Mouse (Mus musculus) heart, postnatal 0 days (tissue): ENCODE data around the gene Fbxo45. TPM values are rescaled to one million over a fixed set of nuclear protein-coding genes. Genes with fewer than 3 reads are reported as not detected.

Experiments used
- ATAC-seq: fragments of 200-750 bp; cut with Nextera tagmentation; 2 replicates; pipeline ENCODE4 v1.8.0; 2017; ENCODE audit warnings: low read depth, moderate number of reproducible peaks, moderate library complexity; ENCODE audit not compliant: insufficient read depth
- DNase-seq: peaks from one replicate; pipeline ENCODE4 v3.0.0-alpha.2; 2016; ENCODE audit warnings: low spot score
- H3K27ac ChIP-seq: fragments of 300-500 bp; sonication (generic); 2 replicates; pipeline ENCODE4 v1.5.1; 2014; ENCODE audit warnings: low read depth, mild to moderate bottlenecking
- H3K27me3 ChIP-seq: fragments of 300-500 bp; sonication (generic); 2 replicates; pipeline ENCODE4 v1.6.1; 2014; ENCODE audit warnings: low read length, mixed read lengths; ENCODE audit not compliant: control insufficient read depth, insufficient read depth
- H3K36me3 ChIP-seq: fragments of 300-500 bp; sonication (generic); replicated peaks from 2 replicates; pipeline ENCODE4 v1.6.1; 2014; ENCODE audit warnings: low read length, mixed read lengths; ENCODE audit not compliant: control insufficient read depth, insufficient read depth
- H3K4me1 ChIP-seq: fragments of 300-500 bp; sonication (generic); 2 replicates; pipeline ENCODE4 v1.6.1; 2014; ENCODE audit warnings: antibody characterized with exemption; ENCODE audit not compliant: control insufficient read depth, insufficient read depth
- H3K4me2 ChIP-seq: fragments of 300-500 bp; sonication (generic); 2 replicates; pipeline ENCODE4 v1.6.1; 2014; ENCODE audit warnings: low read depth, mild to moderate bottlenecking, low read length, moderate library complexity
- H3K4me3 ChIP-seq: fragments of 300-500 bp; sonication (generic); 2 replicates; pipeline ENCODE4 v1.5.1; 2014; ENCODE audit warnings: low read depth, low read length
- H3K9ac ChIP-seq: fragments of 300-500 bp; sonication (generic); replicated peaks from 2 replicates; pipeline ENCODE4 v1.6.1; 2014; ENCODE audit warnings: low read depth, low read length, mixed read lengths
- H3K9me3 ChIP-seq: fragments of 300-500 bp; sonication (generic); replicated peaks from 2 replicates; pipeline ENCODE4 v1.6.1; 2016; ENCODE audit warnings: low read length; ENCODE audit not compliant: control insufficient read depth
- CTCF ChIP-seq: IDR thresholded peaks from 2 replicates; pipeline ENCODE4 v1.5.1; 2016; ENCODE audit warnings: antibody characterized with exemption, control low read depth, low read depth
- EP300 ChIP-seq: IDR thresholded peaks from 2 replicates; pipeline ENCODE4 v1.6.1; 2016; ENCODE audit warnings: antibody characterized with exemption, low read depth
- WGBS: fragments of 180-500 bp; shearing (Covaris S2); extraction: QIAGEN DNeasy Blood & Tissue Kit; methylation state at CpG from one replicate; pipeline ENCODE4 v1.1.7; 2014; 5-methylcytosine and 5-hydroxymethylcytosine counted together
- polyA plus RNA-seq: library from polyadenylated mRNA; unstranded; fragments of >200 nt; fragmentation: Nextera tagmentation; extraction: Ambion mirVana; gene quantifications from 2 replicates; pipeline ENCODE4 v1.2.1, GENCODE M21; 2015
- total RNA-seq: library from RNA; depleted of rRNA; stranded (reverse); fragments of >200 nt; gene quantifications from 2 replicates; pipeline ENCODE4 v1.2.3, GENCODE M21; 2014; ENCODE audit warnings: low replicate concordance; rRNA removed

Gene Fbxo45
- total RNA-seq, result 9.8 and 13.7 TPM in 2 replicates
- 5.1 and 5.8 TPM in 2 replicates for polyA plus RNA-seq

DNA sequence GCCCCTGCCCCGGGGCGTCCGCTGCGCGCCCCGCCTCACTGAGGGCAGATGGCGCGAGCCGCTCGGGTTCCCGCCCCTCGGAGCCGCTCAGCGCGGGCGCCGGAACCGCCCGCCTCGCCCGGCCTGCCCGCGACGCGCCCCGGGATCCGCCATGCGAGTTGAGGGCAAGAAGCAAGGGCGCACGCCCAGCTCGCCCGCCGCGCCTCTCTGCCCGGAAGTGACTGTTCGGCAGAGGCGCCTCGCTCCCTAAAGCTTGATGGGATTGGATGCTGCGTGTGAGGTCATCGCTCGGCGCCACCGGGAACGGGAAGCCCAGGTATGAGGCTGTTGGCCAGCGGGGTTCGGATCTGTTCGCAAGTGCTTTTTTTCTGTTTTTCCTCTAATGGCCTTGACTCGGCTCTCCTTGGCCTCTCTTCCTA, at the start of gene Fbxo45, which contains the start of gene Wdr53:
Gene Fbxo45 (minus strand): TSS at position 207 of the 419 bp plus-strand sequence.
Gene Wdr53 (plus strand): TSS at position 276 of the 419 bp plus-strand sequence.
- Histone ChIP-seq H3K4me2 (peak within 1 kb of the TSS; percentile 89), H3K9me3 (no peaks in the 10 kb centered on the region), H3K9ac (peak within 1 kb of the TSS; percentile 97), H3K4me1 (peaks cover 25% of the 10 kb centered on the region), H3K36me3 (peaks cover 3% of the 10 kb centered on the region; the same call in 1 of the 2 replicates), H3K27ac (peak within 1 kb of the TSS; percentile 97), H3K27me3 (no peaks in the 10 kb centered on the region), H3K4me3 (peak within 1 kb of the TSS; percentile 88)
- peak; percentile 96 for DNase-seq
- WGBS, result 0% methylated on average over 43 of the region's 48 CpGs
- TF ChIP-seq EP300 (no peak), CTCF (no peak)
- ATAC-seq, result peak; percentile 98

DNA sequence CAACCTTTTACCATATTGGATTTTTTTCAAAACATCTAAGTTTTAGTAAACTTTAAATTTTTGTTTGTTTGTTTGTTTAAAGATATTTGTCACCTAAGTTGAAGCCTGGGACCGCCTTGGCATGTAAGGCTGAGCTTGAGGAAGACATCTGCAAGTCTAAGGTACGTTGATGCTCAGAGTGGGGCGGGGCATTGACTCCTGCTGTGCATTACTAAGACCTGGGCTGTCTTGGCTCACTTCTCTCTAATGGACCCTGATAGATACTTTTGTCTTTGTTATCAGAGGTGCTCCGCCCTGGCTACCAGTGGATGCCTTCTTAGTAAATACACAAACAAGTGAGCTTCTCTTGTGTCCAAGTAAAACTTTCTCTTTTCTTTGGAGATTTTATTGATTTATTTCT, 44.9 kb upstream of the Fbxo45 start:
- H3K27ac ChIP-seq, result no peak overlapping the region
- ATAC-seq (no peak), DNase-seq (no peak)
- H3K4me2 ChIP-seq, result no peak overlapping the region
- peaks cover 47% of the 10 kb centered on the region for H3K36me3 ChIP-seq
- no peaks in the 10 kb centered on the region for H3K4me1 ChIP-seq
- 97% methylated on average over 4 of the region's 4 CpGs for WGBS
- TF ChIP-seq EP300 (no peak), CTCF (no peak)
- H3K9me3 ChIP-seq, result no peaks in the 10 kb centered on the region
- no peak overlapping the region for H3K4me3 ChIP-seq
- H3K27me3 ChIP-seq, result no peaks in the 10 kb centered on the region
- H3K9ac ChIP-seq, result no peak overlapping the region

DNA sequence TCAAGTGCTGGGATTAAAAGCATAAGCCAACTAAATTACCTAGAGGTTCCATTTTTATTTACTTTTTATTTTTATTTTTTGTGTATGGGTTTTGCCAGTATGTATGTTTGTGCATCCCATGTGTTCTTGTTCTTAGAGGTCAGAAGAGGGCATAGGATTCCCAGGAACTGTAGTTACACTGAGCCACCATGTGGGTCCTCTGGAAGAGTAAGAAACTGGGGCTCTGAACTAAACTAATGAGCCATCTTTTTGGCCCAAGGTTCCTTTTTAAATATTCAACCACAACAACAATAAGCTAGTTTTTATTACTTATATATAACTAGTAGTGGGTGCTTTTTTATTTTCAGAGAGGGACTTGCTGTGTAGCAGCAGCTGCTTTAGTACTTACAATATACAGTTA, 35.6 kb upstream of the Fbxo45 start:
- TF ChIP-seq CTCF, result no peak
- no peak for TF ChIP-seq EP300
- Histone ChIP-seq H3K9me3 (0 out of 2 replicates have a peak, but pooled peaks cover 3% of the 10 kb centered on the region), H3K36me3 (peaks cover 53% of the 10 kb centered on the region), H3K27ac (no peak overlapping the region), H3K27me3 (no peaks in the 10 kb centered on the region), H3K4me2 (no peak overlapping the region), H3K9ac (no peak overlapping the region), H3K4me1 (peaks cover 11% of the 10 kb centered on the region; the same call in 1 of the 2 replicates), H3K4me3 (no peak overlapping the region)
- no peak for DNase-seq
- ATAC-seq, result no peak

DNA sequence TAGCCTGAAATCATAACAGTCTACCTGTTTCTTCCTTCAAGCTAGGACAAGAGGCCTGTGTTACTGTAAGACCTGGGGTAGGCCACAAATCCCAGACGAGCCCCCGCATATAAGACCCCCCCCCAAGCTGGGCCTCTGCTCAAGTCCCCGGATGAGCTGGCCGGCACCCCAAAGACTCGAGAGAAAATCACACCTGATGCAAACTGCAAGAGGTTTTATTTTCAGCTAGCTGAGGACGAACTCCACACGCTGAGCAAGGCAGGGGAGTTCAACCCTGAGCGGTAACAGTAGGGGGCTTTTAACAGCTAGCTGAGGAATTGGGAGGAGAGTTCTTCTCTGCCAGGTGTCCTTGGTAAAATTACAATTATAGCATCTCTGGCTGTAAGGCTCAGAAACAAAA, 33.3 kb upstream of the Fbxo45 start:
- Histone ChIP-seq H3K27ac (no peak overlapping the region), H3K4me2 (no peak overlapping the region), H3K4me1 (peaks cover 15% of the 10 kb centered on the region; the same call in 1 of the 2 replicates), H3K9me3 (0 out of 2 replicates have a peak, but pooled peaks cover 3% of the 10 kb centered on the region), H3K36me3 (peaks cover 36% of the 10 kb centered on the region), H3K4me3 (no peak overlapping the region), H3K27me3 (no peaks in the 10 kb centered on the region), H3K9ac (no peak overlapping the region)
- no peak for ATAC-seq
- TF ChIP-seq CTCF, result no peak
- no peak for TF ChIP-seq EP300
- DNase-seq, result no peak
- WGBS, result 98% methylated on average over 8 of the region's 8 CpGs

DNA sequence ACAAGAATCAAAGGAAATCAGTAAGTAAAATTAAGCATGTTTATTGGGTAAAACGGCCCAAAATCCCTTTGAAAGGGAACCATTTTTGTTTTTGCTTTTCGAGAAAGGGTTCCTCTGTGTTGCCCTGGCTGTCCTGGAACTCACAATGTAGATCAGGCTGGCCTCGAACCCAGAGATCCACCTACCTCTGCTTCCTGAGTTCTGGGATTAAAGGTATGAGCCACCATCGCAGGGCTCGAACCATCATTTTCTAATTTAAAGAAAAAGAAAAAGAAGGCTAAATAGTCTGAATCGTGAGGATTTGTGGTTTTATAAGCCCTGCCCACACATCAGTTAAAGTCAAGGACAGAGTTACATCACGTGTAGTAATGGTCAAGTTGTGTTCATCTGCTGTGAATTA, 31.4 kb upstream of the Fbxo45 start:
- H3K9me3 ChIP-seq, result 0 out of 2 replicates have a peak, but pooled peaks cover 3% of the 10 kb centered on the region
- DNase-seq, result no peak
- 45% methylated on average over 7 of the region's 7 CpGs for WGBS
- peak overlapping the region; percentile 88 for H3K9ac ChIP-seq
- H3K4me2 ChIP-seq, result peak overlapping the region; percentile 66
- H3K4me1 ChIP-seq, result peaks cover 15% of the 10 kb centered on the region; the same call in 1 of the 2 replicates
- TF ChIP-seq EP300, result no peak
- TF ChIP-seq CTCF, result no peak
- H3K4me3 ChIP-seq, result peak overlapping the region; percentile 94
- peaks cover 18% of the 10 kb centered on the region for H3K36me3 ChIP-seq
- peak overlapping the region; percentile 97; the same call in 1 of the 2 replicates for H3K27ac ChIP-seq
- no peak for ATAC-seq
- H3K27me3 ChIP-seq, result no peaks in the 10 kb centered on the region
